Mouse (Mus musculus) adrenal gland, adult (tissue): ENCODE results near the gene Stk26.
A peak's percentile ranks its signal among the peaks of the same experiment; 100 is the strongest.

Experiments
- DNase-seq, 2 experiments: peaks; one replicate each; pipeline ENCODE4 v3.0.0; 2022 to 2023; ENCODE audit warnings: low spot score in 1 of 2; ENCODE audit not compliant: inconsistent age in 2 of 2

Gene Stk26

DNA sequence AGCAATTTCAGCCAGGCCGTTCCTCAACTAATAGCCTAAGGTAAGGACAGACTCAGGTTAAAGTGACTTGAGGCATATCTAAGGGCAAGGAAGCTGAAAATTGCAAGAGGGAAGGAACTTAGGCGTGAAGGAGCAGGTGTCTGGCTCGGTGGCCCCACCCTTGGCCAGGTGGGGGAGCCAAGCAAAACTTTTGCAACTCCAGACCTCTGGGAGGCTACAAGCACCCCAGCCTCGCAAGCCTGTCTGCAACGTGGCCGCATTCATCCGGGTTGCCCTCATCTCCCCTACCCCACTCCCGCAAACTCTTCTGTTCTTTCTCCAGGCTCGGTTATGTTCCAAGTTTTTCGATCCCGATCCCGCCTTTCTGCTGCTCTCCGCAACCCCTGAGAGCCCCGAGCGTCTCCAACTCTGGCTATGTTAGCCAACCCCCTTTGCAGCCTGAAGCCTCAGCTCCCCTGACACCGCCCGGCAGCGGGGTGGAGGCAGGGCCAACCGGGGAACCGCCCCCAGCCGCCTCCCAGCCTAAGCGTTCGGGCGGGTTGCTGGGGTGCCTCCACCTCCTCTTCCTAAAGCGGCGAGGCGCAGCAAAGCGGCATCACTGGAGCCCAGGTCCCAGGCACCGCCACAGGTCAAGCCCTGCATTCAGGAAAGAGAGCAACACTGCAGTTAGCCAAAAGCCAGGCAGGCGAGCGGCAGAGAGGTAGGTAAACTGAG lies at the start of gene Stk26:
Gene Stk26, plus strand, starts transcription at position 201 of the 714 bp plus-strand sequence.
- peak; percentile 60 to 76 for DNase-seq

DNA sequence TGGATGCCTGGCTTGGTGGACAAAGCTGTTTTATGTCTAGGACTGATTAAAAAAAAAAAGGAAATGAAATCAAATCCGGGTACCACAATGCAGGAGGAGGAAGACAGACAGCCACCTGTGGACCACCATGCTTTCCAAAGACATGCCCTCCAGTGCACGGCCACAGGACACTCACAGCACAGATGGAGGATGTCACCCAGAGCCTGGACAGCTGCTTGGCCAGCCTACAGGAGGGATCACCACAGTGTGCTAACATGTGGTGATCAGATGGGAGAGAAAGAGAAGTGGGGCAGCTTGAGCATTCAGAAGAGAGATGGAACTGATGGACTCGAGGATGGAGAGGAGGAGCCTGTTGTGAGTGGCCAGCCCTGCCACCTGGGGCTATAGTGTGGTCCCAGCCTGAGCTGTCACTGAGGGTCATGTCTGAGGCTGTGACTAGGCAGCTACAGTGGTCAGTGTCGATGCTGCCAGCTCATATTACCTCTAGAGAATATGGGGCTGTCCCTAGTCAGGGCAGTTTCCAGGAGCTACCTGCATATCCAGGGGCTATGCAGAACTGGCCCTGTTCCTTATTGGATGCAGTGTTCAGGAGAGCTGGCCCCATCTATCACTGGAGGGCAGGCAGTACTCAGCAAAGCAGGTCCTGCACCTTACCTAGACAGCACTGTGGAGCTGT lies 47.7 kb upstream of the Stk26 start:
- DNase-seq, result no peak

DNA sequence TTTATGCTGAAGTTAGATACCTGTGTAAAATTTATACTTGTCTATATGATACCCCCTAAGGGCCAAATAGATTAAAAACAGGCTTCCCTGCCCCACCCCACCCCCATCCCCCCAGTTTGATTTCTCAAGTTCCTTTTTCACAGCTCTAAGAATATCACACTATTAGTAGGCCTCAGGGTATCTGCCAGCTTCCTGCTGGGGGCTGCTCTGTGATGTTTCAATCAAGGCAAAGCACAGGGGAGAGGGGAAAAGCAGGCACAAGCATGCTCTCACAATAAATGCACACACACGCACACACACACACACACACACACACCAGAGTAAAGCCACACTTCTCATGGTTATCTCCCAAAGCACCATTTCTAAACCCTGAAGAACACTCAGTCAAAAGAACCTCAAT lies 43.0 kb upstream of the Stk26 start:
- no peak for DNase-seq

DNA sequence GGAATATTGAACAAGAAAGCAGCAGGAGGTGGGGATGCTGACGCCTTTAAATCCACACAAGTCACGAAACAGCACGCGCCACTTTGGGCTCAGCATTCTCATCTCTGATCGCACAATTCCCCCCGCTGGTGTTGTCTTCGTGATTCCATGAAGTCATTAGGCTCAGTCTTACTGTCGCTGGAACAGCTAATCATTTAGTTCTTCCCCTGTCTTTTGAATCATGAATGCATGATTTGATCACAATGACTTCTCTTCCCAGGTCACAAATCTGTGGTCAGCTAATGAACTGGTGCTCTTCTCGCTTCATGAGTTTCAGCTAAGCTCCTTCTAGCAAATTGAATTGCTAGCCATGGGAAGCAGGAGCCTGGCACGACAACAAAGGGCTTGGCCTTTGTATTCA lies 42.3 kb upstream of the Stk26 start:
- DNase-seq, result no peak

DNA sequence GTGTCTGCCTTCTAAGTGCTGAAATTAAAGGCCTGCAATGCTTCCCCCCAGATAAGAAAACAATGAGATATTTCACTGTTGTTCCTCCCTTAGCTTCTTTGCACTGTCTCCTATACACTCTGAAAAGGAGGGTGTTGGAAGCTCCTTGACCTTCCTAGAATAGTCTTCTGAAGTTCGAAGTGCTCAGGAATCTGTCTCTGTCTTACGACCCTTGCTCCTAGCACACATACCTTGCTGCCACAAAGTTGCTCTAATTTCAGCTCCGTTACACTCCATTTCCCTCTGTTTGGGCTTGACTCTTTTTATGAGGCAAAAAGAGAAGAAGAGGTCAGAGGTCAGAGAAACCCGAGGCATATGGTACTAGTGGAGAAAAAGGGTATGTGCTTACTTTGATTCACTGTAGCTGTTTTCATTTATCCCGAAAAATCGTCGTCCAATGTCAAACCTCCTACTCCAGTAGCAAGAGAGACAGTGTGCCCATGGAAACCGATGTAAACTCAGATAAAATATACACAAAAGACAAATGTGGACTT lies 41.1 kb upstream of the Stk26 start:
- DNase-seq, result no peak

DNA sequence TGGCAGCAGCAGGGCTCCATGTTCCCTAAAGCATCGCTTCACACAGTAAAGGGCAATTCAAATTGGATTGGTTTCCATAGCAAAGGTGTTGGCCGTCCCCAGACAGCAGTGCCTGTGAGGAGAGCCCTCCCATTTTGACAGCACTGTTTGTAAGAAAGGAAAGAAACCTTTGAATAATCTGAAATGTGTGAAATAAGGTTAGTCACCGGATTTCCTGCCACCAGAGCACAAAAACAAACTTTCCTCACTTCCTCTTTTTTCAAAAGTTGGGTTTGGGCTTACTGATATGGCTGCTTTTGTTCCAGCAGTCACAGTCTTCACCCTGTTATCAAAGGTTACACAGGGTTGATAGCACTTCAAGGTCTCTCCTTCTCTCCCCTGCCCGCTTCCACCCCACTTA lies 35.2 kb upstream of the Stk26 start:
- DNase-seq, result no peak

DNA sequence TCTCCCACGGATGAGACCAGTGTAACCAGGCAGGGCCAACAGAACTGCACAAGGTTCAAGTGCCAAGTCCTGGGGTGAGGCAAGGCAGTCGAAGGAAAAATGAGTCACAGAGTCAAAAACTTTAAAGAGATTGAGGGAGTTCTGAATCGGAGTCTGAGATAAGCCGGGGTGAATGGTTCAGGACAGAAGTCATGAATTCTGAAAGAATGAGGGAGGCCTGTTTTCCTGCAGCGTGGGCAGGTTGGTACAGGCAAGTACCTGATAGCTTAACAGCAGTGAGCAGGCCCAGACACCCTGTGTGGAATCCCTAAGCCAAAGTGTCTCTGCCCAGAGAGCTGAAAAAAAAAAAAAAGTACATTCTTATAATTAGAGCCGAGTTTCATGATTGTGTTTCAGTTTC lies 17.0 kb upstream of the Stk26 start:
- peak in 1 of 2 experiments; percentile 35 for DNase-seq

DNA sequence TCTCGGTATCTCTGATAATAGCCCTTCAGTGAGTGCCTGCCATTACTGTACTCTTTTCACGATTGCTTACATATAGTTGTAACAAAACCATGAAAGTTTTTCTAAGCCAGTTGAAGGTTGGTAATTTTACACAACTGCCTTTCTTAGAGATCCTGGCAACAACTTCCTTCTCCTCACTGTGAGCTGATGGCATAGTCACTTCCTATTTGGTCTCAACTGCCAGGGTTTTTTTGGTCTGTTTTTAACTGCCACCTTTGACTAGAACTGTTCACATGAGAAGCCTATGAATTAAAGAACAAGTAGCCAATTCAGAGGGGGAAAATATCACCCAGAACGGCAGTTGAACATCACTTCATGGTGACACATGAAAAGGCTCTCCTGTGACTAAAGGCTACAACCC lies 5.3 kb upstream of the Stk26 start:
- DNase-seq, result no peak

DNA sequence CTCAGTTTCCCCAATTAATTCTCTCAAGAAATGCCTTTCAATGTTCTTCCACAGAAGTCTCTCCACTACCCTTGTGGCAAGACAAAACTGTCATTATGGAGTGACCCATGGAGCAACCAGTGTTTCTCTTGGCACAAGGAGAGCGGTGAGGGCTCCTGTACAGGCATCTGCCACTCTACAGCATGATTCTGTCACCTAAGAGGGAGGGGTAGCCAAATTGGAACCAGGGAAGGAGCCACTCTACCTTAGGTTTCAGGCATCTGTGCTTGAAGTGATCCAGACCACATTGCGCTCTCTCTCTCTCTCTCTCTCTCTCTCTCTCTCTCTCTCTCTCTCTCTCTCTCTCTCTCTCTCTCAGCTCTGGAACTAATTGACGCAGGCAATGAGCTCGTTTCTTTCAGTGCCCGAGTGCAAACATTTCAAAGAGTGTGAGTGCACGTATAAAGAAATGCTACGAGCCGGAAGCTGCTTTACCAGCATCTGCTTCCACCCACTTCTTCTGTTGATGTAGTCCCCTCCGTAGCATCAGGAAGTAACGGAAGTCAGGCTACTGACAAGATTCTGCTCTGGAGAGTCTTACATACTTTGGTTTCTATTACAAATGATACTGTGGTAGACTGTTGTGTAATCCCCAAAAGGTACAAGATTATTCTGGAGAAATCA lies 4.7 kb upstream of the Stk26 start:
- no peak for DNase-seq

DNA sequence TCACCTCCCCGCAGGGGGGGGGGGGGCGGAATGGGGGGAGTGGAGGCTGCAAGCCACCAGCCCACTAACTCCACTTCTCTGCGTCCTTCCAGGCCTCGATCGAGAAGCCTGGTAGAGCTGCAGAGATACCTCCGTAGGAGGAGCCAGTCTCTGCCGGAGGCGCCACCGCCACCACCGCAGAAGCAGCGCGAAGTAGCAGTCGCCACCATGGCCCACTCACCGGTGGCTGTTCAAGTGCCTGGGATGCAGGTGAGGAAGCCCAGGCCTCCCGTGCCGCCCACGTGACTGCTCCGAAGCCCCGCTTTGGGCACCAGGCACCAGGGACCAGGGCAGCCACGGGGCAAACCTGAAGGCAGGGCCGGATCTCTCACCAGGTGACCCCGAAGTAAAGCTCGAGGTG lies 740 bp downstream of the Stk26 start:
- peak; percentile 6 to 35 for DNase-seq

DNA sequence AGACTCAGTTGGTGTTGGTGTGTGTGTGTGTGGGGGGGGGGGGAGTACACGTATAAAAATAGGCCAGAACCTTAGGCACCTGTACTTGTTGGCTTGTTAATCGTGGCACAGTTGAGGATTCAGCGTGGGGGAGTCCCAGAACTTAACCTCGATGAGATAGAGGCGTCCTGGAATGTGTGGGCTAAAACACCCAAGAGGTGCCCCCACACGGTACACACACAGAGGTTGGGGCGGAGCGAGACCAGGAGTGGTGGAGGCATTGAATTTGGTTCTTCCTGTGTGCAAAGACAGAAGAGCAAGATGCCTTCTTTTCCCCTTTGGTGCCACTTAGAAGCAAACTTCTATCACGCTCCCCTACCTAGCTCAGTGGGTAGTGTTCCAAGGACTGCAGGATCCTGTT lies 1.2 kb downstream of the Stk26 start:
- DNase-seq, result no peak

DNA sequence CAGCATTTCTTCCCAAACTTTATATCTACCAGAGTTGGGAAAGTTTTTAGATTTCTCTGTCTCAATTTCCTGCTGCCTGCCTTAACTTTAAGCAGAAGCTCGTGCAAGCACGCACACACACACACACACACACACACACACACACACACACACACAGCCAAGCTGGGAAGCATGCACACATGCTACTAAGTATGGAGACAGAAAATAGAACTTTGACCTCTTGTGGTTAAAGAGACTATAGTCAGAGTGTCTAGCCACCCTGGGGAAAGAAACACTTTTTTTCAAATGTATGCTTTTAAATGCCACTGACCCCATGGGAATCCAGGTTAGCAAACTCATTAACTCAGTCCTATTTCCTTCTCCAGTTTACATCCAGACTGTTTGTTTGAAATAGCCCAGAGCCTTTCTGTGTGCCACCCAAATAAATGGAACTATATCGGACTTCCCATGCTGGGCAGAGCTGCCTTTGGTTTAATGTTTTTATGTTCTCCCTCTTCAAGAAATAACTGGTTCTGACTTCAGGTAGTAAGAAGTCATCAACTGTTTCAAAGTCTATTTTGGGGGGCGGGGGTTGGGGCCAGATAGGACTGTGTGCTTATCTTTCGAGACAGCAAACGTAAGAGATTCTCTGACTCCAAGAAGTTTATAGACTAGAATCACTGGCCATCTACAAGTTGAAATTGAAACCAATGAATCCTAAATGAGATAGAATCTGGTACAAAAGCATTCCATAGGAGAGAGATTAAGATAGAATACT lies 9.8 kb downstream of the Stk26 start:
- no peak for DNase-seq

DNA sequence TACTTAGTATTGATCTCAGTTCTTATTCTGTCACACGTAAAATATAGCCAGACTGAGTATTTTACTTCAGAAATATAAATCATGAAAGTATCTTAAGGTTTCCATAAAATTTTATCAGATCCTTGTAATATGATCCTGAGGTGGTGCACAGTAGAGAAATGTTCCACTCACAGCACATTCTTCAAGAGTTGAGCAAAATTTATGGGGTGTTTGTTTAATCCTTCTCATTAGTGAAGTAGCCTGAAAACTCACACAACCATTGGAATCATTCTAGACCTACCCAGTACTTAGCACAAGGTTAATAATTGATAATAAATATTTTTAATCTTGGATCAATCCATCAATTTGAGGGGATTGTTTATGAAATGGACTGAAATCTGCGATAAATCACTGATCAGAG lies 22.9 kb downstream of the Stk26 start:
- no peak for DNase-seq

DNA sequence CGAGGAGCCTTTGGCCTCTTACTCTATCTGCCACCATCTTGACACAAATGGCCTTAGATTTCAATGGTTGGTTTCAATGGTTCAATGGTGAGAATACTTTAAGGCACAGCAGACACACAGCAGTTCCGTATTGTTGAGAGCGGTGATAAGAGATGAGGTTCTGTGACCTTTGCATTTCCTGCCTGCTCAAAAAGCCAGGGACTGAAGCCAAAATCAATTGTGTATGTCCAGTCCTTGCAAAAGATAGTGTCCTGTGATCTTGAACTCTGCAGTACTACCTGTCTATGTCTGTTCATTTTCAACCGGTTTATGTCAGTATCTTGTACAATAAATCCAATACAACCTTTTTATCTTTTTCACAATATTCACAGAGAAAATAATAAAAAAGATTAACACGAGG lies 23.9 kb downstream of the Stk26 start:
- DNase-seq, result no peak

DNA sequence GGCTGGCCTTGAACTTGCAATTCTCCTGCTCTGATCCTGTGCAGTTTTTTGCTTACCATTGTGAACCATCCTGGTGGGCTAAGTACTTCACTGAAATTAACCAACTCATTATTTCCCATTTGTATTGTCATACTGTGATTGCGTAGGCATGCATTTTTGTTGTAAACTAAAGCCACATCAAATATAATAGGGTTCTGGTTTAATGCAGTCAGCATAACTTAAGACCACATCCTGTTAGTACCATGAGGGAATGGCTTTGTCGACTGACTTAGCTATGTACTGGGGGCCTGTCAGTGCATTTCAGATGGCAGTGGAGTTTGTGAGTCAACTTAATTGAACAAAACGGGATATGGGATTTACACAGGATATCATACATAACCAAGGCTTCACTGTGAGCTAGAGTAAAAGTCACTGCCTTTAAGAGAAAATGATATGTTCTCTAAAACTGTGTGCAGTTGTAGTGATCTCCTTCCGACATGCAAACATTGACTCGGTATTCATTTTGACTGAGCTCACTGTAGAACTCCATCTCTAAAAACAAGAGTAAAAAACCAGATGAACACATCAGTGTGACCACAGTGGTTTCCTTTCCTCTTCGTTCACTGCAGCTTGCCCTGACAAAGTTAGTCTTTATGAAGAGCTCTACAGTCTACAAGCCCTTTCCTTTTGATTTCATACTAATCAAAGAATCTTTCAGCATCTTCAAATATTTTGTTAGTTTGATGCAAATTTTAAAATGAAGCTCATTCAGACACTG lies 33.6 kb downstream of the Stk26 start:
- no peak for DNase-seq

DNA sequence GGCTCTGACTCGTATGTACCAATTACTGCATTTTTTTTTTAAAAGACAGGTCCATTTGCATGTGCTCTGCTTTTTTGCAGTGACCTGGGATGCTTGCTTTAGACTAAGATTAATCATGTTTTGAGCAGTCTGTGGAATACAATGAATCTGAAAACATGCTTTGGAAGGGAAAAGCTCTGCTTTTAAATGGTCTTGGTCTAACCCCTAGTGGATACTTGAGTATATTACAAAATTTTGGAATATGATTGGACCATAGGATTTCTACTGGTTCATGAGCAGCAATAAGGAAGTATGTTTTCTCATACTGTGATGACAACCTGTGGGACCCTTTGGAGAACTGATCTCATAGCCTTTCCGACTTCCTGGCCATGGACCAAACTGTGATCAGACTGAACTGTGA lies 47.2 kb downstream of the Stk26 start:
- DNase-seq, result no peak

DNA sequence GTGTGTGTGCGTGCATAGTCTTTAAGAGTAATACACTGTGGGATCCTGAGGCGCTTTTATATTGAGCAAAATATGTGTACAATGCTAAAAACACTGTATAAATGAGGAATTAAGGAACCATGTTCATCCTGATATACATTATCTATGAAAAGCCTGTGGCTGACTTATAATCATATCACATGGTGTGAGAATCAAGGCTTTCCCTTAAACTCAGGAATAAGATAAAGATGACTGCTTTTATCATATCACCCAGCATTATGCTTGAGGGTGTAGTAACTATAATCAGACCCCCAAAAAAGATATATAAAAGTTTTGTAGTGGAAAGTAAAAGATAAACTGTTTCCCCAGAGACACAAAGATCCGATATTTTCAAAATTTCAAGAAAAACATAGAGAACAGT lies 62.6 kb downstream of the Stk26 start:
- no peak for DNase-seq

DNA sequence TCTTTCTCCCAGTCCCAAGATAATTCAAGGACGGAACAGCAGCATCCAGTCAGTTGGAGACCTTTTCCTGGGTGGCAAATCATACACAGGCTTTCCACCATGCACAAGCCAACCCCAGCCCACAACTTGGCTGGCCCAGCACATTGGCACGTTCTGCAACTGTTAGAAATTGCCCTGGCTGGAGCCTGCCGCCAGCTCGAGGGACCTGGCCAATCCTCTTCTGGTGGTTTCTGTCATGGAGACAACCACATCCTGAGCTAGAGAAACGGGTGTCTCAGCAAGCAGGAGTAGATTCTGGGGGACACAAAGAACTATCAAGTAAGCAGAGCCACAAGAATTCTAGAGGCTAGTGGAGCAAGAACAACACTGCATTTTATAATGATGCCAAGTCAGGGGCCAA lies 69.1 kb downstream of the Stk26 start:
- no peak for DNase-seq

DNA sequence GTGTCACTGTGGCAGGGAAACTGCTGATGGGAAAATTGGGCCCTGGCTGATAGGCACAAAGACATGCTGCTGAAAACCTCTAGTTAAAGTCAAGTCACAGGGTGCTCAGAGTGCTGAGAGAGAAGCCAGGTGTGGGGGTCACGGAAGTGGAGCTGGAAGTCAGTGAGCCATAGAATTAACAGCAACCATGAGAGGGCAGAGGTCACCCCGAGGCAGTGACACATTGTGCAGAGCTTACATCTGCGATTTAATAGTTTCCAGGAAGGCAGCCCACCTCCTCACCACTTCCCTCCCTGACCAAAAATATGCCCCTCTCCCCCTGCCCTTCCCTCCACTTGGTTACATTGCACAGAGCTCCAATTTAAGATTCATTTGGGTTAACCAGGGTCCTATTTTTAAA lies 76.5 kb downstream of the Stk26 start:
- DNase-seq, result no peak

DNA sequence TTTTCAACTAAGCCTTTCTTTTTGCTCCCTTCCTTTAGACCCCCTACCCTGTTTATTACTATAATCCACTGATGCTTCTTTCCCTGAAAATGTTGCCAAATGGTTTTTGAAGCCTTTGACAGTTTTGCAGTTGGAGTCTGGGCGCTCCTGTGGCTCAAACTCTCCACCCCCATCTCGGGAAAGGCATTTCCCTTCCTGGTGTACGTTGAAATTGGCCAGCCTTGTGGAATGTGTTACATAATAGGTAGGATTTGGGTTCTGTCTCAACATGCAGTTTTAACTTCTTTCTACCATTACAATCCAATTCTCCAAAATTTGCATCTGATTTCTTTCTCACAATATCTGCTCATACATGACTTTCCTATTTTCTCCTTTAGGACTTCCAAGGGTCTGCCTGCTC lies 77.9 kb downstream of the Stk26 start:
- DNase-seq, result no peak
